Mouse (Mus musculus) retina, adult 2 months (tissue): ENCODE measurements around the gene CK137956.

Experiments
- DNase-seq: peaks from one replicate; pipeline ENCODE4 v3.0.0-alpha.2; 2012; ENCODE audit warnings: low read depth, low spot score

CK137956 gene

GRCm38 (mm10) chr4:127913551-127913950, 57.2 kb downstream of the CK137956 start:
- no peak for DNase-seq

- DNase-seq = no peak
Observed at GRCm38 (mm10) chr4:127907151-127907550, 63.6 kb downstream of the CK137956 start.

- no peak for DNase-seq
Observed at GRCm38 (mm10) chr4:127903954-127904353, 66.8 kb downstream of the CK137956 start.

DNA sequence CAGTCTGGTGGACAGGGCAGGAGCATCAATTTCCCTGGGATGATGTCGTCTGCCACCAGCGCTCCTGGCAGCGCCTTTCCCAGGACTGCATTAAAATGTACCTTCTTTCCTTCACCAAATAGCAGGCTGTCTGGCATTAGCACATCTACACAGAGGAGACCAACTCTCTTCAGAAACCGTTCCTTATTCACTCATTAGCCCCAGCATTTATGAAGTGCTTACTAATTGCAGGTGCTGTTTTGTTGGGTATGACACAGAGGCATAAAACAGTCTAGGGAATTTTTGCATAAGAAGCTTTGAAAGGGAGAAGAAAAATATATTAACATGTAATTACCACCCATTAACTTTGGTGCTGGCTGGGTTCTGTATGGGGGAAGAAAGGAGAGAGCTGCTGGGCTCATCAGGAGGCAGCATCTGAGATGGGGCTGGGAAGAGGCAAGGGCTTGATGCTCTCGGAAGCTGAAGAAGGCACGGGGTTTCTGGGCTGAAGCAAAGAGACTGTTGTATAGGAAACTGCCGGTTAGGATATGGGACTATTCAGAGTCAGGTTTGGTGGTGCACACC, 69.8 kb downstream of the CK137956 start:
- no peak for DNase-seq

DNA sequence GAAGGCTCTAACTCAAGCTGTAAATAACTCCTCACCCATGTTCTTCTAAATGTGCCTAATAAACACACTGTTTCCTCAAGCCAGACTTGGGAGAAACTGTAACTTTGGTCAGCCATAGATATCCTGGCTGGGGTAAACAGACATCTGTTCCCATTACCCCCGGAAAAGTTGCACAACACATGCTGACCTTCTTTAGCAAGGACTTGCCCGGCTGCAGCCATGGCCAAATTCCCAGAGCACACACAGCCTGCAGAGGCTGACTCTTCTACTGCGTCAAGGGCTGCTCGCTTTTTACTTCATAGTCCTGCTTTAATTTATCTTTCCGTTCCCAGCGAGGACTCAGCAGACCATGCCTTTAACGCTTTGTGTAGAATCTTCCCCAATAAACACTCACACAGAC, 81.7 kb downstream of the CK137956 start:
- DNase-seq = no peak

DNA sequence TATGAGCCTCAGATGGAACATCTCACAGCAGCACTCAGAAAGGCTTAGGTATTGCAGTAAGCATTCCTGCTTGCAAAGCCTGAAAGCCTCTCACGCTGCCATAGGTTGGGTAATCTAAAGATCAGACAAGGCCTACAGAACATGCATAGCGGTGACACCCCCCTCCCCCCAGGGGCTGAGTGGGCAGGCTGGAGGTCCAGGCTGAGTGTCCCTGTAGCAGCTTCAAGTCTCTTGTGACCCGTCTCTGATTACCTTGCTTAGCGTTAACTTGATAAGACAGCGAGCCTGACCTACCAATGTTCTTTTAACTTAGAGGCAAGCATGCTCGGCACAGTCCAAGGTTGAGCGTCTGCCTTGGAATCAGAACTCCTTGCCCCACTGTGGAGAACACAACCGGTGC, 91.8 kb downstream of the CK137956 start:
- DNase-seq = no peak
